Mouse (Mus musculus) E14TG2a.4 (cell line): ENCODE results near the gene Hoxb3.

Experiments used
- CTCF ChIP-seq: conservative IDR thresholded peaks from 2 replicates; pipeline ENCODE4 v1.5.1; 2014; ENCODE audit warnings: low read length
- NANOG ChIP-seq: IDR thresholded peaks from 2 replicates; pipeline ENCODE4 v1.6.1; 2014; ENCODE audit warnings: borderline replicate concordance, low read length, mixed read lengths
- POU5F1 ChIP-seq: IDR thresholded peaks from 2 replicates; pipeline ENCODE4 v1.6.1; 2014; ENCODE audit warnings: low read length, borderline replicate concordance

DNA sequence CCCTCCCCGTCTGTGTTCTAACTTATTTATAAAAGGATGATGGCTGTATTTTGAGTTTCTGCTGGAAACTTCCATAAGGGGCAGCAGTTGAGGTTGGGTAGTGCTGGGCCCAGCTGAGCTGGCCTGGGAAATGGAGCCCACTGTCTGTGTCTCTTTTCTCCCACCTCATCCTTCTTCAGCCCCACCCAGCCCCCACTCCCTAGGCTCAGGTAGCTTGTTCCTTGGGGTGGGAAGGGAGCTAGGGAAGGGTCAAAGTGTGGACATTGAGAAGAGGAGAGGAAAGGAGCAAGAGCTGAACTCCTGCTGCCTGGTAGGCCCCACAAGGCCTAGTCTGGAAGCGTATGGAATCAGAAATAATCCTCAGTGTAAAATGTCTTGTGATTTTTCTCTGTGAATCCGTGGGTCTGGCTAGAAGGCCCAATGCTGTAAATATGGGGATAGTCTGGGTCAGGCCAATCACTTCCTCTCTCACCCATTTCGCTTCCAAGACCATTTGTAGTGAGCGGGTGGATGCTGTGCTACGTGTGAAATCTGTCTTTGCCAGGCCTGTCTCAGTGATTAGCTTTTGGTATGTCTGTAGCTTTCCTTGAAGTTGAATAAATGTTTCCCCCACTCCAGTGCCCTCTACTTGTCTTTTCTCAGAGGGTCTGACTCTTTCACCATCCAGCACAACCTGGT, 17.5 kb upstream of the Hoxb3 start:
- no peak for TF ChIP-seq CTCF
- TF ChIP-seq NANOG = no peak
- TF ChIP-seq POU5F1 = no peak
